Mouse (Mus musculus): ENCODE measurements around the gene Nt5m.
"Not testable (repeated sequence)": the region's sequence is repeated elsewhere in the genome, so short reads cannot be mapped to it uniquely, and the experiment has no call there.

The Nt5m gene

DNA sequence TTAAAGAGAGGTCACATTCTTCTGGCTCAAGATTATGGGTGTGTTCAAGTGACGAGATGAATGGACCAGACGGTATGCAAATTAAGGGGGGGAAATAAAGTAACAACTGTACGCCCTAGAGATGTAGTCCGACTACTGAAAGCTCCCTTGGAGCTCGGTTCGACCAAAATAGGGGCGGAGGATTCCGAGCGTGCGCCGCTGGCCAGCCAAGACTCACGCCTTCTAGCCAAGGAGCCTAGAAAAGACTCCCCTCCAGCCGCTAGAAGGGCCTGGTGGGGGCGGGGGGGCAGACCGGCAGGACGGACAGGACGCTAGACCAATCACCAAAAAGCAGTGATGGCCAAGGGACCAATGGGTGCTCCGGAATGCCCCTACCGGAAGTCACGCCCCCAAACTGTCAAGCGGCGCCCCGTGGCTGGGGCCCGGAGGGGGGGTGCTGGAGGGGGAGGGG lies at the start of gene Nt5m:
Gene Nt5m, plus strand, starts transcription at position 440 of the 451 bp plus-strand sequence.
- peak; percentile 85 for DNase-seq (ENCODE audit: low read depth)

DNA sequence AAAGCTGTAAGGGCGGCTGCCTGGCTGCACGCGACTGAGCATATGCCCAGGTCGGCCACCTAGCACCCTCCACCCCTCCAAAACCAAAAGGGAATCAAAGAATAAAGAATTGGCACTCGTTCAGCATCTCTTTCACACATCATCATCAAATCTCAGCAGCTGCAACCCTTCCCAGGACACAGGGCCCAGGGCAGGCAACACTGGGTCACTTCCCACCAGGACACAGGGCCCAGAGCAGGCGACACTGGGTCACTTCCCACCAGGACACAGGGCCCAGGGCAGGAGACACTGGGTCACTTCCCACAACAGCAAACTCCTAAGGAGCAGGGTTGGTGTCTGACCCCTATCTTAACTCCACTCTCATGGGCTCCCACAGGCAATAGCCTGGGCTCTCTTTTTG lies 45.9 kb upstream of the Nt5m start:
- no peak for DNase-seq (ENCODE audit: low read depth)

DNA sequence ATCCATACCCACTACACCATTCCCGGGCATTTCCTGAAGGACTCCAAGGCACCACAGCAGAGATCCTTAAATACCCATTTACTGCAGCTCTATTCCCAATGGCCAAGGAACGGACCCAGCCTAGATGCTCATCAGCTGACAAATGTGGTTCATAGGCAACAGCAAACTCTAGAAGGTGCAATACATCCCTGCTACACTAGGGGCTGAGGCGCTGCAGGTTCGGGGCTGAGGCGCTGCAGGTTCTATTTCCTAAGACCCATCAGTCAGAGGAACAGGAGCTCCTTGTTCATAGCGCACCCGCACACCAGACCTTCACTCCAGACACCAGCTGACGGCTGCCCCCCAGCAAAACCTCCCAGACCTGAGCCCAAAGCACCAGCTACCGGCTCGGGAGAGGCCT lies 38.8 kb upstream of the Nt5m start:
- no peak for DNase-seq (ENCODE audit: low read depth)

DNA sequence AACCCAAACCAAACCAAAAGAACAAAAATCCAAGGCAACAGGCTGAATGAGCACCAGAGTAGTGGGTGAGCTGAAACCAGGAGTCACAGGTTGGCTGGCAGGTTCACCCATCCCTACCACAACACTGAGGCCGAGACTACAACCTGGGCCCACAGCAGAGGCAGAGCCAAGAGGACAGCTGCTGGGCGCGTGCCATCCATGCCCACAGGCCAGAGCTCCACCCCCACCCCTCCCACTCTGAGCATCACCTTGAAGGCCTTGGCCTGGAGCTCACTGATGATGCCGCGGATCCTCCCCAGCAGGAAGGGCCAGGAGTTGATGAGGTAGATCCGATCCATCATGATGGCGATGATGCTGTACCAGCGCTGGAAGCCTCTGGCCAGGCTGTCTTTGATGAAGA lies 37.4 kb upstream of the Nt5m start:
- no peak for DNase-seq (ENCODE audit: low read depth)

DNA sequence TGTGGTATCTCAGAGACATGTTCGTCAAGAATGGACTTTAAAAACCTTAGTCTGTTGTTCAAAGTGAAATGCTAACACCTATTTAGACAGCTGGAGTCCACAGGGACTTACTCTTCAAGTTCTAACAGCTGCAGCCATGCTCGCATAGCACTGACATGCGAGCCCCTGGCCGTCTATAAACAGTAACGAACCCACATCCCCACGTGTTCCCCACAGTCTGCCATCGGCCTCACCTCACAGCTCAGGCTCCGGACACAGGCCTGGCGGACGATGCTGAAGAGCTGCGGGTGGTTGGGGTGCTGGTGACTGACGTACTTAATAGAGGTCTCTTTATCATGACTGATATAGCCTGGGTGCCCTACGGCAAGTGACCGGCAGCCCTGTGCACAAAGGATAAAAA lies 35.7 kb upstream of the Nt5m start:
- DNase-seq (ENCODE audit: low read depth), result no peak

DNA sequence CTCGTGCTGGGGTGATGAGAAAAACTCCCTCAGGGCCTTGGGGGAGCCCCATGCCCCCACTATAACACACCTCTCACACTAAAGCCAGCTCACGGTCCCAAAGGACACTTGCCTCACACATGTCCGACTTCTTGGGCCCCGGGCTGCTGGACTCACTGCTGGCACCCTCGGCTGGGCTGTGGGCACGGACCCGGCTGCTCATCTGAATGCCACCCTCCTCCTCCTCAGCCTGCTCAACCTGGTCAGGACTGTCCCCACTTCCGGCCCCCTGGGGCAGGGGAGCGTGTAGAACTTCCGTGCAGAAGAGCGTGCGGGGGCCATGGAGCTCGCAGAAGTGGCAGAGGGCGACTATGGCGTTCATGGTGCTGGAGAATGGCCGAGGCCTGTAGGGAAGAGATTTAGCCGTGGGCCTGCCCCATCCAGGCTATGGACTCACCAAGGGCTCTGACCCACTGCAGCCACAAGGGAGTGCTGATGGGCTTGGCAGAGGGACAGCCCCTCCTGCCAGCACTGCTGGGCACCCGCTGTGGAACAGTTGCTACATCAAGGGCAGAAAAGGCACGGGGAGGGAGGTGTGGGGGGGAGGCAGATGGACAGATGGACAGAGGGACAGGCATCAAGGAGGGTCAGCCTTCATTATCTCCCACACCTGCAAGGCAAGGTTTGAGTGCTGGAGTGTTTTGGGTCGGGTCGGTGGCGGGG lies 34.7 kb upstream of the Nt5m start:
- no peak for DNase-seq (ENCODE audit: low read depth)

DNA sequence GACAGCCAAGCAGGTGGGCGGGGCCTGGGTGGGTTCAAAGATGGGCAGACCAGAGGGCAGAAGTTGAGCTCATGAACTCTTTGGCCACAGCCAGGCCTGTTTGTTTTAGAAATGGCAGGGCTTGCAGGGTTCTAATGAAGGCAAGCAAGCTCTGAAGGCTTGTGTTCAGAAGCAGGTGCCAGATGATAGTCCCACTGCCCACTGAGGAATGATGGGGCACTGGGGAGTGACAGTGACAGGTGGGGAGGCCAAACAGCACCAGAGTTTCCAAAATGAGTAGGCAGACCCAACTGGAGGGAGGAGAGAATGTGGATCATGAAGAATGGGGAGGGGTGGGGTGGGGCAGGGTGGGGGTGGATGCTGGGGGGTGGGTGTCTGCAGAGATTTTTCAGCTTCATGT lies 34.0 kb upstream of the Nt5m start:
- no peak for DNase-seq (ENCODE audit: low read depth)

DNA sequence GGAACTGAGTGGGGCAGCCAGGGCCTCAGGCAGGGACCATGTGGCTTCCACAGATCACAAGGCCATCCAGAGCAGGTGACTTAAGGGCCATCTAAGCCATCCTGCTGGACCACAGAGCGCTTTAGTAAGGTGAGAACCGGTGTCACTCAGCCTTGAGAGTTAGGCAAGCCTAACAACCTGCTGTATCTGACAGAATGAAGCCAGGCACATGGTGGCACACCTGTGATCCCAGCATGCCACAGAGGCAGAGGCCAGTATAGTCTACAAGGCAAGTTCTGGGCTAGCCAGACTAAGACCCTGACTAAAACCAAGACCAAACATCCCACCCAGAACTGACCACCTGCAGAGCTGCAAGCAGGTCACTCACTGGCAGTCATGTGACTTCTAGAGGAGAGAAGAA lies 33.6 kb upstream of the Nt5m start:
- DNase-seq (ENCODE audit: low read depth), result no peak

DNA sequence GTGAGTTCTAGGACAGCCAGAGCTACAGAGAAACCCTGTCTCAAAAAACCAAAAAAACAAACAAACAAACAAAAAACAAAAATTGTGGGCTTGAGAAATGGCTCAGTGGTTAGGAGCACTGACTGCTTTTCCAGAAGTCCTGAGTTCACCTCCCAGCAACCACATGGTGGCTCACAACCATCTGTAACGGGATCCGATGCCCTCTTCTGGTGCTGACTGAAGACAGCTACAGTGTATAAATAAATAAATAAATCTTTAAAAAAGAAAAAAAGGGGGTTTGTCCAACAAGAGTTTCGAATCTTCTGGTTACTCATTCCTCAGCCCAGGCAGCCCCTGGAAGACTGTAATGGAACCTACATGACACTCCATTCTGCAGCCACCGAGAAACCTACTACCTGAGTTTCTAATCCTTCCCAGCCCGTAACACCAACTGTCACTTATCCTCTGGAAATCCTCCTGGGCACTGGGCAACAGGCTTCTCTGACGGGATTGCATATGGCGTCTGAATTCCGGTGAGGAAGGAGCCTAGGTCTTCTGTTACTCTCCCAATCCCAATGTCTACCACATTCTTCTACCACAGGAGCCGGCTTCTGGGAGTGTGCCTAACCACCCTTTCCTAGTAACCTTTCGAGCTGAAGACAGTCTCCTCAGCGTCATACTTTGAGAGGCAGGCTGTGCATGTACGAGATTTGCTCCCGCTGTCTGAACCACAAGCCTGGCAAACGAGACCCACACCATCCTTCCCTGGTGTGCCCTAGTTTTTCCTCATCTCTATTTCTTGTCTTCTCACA lies 30.9 kb upstream of the Nt5m start:
- DNase-seq (ENCODE audit: low read depth), result no peak

DNA sequence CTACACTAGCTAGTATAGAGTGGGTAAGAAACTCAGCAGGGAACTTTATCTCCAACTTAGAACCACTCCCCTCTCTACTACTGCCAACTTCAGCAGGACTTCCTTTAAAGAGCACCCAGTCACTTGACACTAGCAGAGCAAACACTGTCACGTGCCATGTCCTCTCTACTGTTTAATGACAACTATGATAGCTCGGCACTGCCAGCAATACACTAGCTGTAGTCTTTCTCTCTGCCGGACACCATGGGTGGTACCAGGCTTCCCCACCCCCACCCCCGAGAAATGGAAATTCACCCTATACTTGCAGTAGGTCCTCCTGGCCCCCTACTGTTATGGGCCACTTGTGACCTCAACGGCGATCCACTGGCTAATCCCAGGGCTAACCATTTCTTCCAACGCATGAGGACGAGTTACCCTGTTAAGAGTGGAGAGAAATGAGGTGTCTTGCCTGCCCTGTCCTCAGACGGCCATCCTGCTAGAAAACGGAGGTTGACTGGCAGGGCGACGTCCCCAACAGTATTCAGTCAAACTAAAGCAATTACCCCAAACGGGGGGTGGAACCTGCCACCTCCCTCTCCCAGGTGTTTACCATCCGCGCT lies 30.1 kb upstream of the Nt5m start:
- peak; percentile 66 for DNase-seq (ENCODE audit: low read depth)

DNA sequence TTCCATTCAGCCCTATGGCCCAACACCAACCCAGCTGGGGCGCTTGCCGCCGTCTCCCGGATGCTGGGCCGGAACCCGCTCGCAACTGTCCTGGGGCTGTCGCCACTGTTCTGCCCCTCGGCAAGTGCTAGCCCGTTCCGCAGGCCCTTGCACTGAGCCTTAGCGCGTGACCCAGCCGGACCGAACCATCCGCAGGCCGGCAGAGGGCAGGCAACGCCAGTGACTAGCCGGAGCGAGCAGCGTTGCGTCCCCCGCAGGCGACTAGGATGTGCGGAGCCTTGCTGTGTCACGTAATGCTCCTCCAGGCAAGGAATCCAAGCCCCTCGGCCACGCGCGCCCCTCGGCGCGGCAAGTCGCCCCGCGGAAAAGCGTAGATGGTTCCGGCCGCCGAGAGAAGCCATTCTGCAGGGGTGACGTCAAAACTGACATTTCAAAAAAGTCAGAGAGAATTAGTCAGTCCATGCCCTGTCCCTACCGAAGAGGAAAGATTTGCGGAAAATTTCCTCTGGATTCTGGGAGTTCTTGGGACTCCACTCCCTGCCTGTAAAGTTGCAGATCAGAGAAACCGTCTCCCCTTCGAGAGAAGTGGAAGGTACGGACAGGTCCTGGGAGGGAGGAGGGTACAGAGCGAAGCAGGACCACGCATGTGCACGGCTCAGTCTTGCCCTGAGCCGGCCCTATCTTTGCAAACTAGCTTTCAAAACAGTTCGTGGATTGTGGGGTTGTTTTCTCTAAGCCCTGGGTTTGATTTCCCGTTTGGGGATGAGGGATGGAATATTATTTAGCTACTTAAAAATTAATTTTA lies 29.4 kb upstream of the Nt5m start, which contains the start of gene Flcn:
Gene Flcn, minus strand, starts transcription at position 347 of the 805 bp plus-strand sequence.
- peak; percentile 80 for DNase-seq (ENCODE audit: low read depth)

DNA sequence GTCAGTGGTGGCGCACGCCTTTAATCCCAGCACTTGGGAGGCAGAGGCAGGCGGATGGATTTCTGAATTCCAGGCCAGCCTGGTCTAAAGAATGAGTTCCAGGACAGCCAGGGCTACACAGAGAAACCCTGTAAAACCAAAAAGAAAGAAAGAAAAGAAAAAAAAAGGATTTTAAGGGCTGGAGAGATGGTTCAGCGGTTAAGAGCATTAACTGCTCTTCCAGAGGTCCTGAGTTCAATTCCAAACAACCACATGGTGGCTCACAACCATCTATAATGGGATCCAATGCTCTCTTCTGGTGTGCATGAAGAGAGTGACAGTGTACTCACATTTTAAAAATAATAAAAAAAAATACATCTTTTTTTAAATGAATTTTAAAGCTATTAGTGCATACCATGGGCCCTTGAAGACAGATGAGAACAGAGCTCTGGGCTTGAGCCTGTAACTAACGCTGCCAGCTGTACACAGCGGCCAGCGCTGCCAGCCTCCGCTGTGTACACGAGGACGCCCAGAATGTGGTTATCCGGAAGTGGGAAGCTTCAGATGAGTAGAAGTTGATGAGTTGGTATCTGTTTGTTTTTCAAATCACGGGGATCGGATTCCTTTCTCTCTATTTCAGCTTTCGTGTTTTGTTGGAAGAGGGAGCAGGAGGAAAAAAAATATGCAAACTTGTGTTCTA lies 28.6 kb upstream of the Nt5m start:
- DNase-seq (ENCODE audit: low read depth), result no peak

DNA sequence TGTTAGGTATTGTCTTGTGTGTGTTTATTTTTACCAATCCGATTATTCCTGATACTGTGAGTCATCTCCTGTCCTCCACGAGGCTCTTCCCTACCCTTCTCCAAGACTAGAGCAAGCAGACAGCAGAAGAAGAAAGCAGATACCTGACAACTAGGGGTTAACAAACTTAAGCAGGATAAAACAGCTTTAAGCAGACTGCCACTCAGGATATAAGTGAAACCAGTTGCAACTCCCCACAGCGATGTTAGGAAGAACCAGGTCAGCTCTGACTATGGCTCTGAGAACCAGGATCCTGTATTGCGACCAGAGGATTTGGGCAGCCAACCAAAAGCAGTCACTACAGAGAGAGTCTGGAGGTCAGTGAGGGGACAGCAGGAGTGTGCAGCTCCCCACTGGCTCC lies 28.0 kb upstream of the Nt5m start:
- no peak for DNase-seq (ENCODE audit: low read depth)

DNA sequence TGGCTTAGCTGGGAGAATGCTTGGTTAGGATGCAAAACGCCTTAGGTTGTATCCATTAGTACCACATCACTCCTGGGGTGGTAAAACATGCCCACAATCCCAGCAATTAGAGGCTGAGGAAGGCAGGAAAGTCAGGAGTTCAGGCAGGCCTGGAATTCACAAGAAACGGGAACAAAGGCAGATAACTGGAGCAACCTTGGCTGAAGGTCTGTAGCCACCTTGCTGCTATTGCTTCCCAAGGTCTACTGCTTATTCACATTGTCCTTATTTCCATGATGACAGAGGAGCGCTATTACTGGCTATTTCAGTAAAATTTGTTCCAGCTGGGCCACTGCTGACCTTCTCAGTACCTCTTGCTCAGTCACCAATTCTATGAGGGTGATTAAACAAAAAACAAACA lies 26.0 kb upstream of the Nt5m start:
- no peak for DNase-seq (ENCODE audit: low read depth)

DNA sequence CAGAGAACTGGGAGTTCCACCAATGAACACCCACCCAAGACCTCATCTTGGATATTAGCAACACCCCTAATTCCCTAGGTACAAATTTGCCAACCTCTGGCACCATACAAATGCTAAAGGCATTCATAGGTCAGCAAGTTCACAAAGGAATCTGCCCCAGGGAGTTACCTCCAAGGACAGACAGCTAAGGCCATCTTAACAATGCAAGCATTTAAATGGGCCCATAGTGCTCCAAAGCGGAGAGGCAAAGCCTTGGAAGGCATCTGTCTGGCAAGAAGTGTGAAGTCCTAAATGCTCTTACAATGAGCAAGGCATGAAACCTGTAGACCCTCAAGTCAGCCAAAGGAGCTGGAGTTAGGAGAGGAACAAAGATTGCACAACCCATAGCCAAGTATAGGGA lies 24.9 kb upstream of the Nt5m start:
- no peak for DNase-seq (ENCODE audit: low read depth)

DNA sequence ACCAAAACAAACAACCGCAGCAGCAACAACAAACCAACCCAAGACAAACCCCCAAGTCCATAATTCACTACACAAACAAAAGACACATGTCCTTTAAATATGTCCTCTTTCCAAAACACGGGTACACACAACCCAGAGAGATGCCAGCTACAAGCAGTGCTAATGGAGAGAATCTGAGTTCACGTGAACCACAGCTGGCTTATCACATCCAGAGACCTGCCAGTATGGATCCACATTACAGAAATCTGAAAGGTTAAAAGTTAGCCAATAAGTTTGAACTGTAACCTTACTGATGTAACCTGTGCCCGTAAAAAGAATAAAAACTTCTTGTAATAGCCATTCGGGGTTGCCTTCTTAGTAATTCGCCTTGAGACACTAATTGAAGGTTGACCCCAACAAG lies 24.3 kb upstream of the Nt5m start:
- no peak for DNase-seq (ENCODE audit: low read depth)

DNA sequence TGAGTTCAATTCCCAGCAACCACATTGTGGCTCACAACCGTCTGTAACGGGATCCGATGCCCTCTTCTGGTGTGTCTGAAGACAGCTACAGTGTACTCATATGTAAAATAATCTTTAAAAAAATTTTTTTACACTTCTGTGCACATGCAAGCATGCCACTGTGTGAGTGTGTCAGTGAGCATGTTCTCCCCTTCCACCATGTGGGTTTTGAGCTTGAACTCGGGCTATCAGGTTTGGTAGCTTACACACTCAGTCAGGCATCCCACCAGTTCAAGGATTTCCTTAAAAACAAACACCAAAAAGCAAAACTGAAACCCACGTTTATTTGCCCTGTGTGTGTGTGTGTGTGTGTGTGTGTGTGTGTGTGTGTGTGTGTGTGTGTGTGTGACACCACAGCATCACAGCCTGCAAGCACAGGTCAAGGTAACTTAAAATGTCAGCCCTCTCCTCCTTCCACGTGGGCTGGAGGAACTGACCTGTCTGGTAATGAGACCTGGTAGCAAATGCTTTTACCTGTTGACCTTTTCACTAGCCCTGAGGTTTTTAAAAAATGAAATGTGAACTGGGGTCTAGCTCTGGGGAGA lies 23.7 kb upstream of the Nt5m start:
- DNase-seq (ENCODE audit: low read depth), result no peak

DNA sequence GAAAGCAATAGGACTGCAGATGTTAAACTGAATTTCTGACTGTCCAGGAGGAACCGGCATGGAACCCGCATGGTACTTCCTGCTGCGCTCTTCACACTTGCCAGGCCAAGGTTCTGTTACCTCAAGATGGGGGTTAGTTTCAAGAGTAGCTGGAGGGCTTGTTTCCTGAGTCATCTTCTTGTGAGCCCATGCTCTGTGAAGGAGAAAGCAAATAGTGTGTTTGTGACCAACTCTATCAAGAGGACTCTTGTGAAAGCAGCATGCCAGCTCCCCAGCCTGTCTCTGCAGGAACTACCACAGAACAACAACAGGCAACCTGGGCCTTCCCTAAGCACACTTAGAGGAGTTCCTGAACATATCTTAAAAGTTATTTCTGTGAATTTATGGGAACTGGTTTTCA lies 21.3 kb upstream of the Nt5m start:
- DNase-seq (ENCODE audit: low read depth), result no peak

DNA sequence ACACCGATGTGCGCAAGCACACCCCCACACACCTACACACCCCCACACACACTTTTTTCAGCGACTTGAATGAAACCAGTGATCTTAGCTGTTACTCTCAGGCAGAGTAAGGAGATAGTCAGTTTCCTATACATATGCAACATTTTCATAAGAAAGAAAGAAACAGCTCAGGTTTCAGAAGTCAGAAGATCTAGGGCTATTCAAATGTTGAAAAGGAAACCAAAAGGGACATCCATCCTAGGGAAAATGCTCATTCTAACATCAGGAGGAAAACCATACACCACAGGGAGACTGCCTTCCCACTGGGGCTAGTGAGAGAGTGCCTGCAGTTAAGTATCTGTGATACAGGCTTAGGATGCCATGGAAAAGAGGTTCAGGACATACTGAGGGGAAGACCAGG lies 17.6 kb upstream of the Nt5m start:
- no peak for DNase-seq (ENCODE audit: low read depth)

DNA sequence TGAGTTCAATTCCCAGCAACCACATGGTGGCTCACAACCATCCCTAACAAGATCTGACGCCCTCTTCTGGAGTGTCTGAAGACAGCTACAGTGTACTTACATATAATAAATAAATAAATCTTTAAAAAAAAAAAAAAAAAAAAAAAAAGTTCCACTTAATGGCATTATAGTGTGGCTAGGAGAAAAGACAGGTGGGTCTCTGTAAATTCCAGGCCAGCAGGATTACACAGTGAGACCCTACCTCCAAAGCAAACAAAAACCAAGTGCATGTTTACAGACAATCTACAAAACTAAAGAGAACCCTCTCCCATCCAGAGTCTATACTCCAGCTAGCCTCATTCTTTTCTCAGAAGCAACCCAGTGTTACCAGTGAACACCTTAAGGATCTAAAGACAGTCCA lies 1.5 kb upstream of the Nt5m start:
- DNase-seq (ENCODE audit: low read depth), result not testable (repeated sequence)

DNA sequence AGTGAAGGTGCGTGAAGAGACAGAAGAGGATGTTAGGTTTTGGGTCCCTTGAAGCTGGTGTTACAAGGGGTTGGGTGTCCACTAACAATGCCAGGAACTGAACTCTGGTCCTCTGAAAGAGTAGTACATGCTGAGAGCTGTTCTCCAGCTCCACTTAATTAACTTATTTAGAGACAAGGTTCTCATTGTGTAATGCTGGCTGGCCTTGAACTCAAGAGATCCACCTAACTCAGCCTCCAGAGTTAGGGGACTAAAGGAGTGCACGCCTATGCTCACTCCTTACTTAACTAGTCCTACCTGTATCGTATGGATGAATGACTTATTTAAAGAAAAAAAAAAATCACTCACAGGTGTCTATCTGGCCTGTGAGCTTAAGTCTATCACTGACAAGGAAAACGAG lies 821 bp upstream of the Nt5m start:
- no peak for DNase-seq (ENCODE audit: low read depth)

Data from c-Kit-positive CD71-positive TER-119-negative erythroid progenitor cells, embryonic 14.5 days (primary cell).